Mouse (Mus musculus) liver, adult 2 months (tissue): ENCODE data around the gene Vamp5.

ENCODE experiments used
- CTCF ChIP-seq: fragments of 200-500 bp; IDR thresholded peaks from 2 replicates; pipeline ENCODE4 v1.5.1; 2011; ENCODE audit warnings: low read depth, low read length, control low read depth
- POLR2A ChIP-seq: fragments of 200-500 bp; IDR thresholded peaks from 2 replicates; pipeline ENCODE4 v1.6.1; 2011; ENCODE audit warnings: low read length, control low read depth; ENCODE audit not compliant: insufficient read depth; ENCODE audit errors: extremely low read depth

DNA sequence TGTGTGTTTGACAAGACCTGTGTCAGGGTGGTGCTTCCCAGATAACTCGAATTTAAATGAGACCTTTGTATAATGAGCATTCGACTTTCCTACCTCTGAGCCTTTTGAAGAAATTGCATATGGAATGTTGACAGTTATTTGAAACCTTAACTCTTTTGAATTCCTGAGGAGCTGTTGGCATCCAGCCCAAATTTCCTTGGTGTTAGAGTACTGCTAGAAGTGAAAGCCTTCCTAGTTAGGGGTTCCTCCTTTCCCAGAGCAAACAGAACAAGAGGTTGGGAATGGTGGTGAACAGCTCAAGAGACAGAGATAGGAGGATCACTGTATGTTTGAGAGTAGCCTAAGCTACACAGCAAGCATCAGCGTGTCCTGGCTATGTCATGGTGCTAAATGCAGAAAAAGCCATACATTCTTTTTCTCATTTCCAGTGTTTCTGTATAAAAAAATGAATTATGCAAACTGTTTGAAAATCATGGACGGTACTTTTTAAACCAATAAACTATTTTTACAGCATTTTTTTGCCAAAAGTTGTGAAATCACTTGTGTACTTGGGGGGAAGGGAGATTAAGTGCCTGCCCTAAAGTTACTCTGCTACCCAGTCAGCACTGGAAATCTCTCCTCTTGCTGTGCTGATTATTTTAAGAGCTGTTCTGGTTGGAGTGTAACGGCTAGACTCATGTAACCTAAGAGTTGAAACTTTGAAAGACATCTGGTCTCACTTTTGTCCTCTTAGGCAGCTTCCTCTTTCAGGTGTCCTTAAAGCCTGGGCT is 27.4 kb downstream of the Vamp5 start:
- TF ChIP-seq POLR2A (no peak), CTCF (no peak)
